ENCODE assay signal across 20 mouse cellular contexts in the genomic region with DNA sequence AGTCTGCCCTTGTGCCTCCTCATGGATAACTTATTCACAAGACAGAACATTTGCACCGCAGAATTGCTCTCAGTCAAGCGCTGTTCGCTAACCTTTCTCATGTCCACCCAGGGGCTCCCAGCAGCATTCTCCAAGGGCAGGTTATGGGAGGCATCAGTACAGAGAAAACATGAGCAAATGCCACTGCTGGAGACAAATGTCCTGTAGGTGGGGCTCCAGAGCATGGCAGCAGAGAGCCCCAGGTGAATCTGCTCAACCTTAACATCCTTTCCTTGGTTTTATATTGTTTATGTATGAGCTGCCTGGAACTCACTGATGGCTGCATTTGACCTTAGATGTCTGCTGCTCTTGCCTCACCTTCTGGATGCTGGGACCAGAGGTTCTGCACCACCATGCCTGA. TPM values are rescaled to one million over a fixed set of nuclear protein-coding genes. Genes with fewer than 3 reads are reported as not detected.
DNase-seq lines count a peak whose midpoint lies in the region; ATAC-seq and TF ChIP-seq lines count a peak whose summit lies in the region.
"Had no signal": no experiment of that assay in that cellular context is flagged by ENCODE, and none has a peak within 500 bp of the region (broad histone marks: within the 10 kb centered on the region; RNA-seq: fewer than 3 reads in every experiment).

No protein-coding gene starts in this region.

- peak; percentile 8 for TF ChIP-seq RAD21 in MEL (IDR thresholded peaks at IDR 0.05; ENCODE audit: low read depth, low read length)

- no peak overlapping the region for H3K4me3 ChIP-seq in intestine, postnatal 0 days (ENCODE audit: low read depth, low read length)
- H3K4me3 ChIP-seq in intestine, embryonic 16.5 days (ENCODE audit: low read length) = no peak overlapping the region
- no peak overlapping the region for H3K4me3 ChIP-seq in lung, adult 2 months (replicated peaks; ENCODE audit: extremely low read depth, low read depth, low read length)
- H3K4me3 ChIP-seq in MEL (ENCODE audit: control insufficient read depth in 1 of 2, insufficient read depth in 1 of 2, low read depth in 2 of 2, low read length in 2 of 2) = no peak overlapping the region
- no peak overlapping the region for H3K4me3 ChIP-seq in small intestine, adult 2 months (ENCODE audit: low read depth, low read length)
- H3K4me3 ChIP-seq: embryonic facial prominence, embryonic 15.5 days; heart, embryonic 10.5 days; limb, embryonic 12.5 days had no signal

- no peak for ATAC-seq in intestine, postnatal 0 days
- ATAC-seq in intestine, embryonic 16.5 days = no peak
- ATAC-seq: activated CD4-positive, CD25-positive, alpha-beta regulatory T cell, adult 4 months; hindbrain, embryonic 16.5 days; midbrain, embryonic 16.5 days had no signal

- WGBS in intestine, postnatal 0 days = 96% methylated on average over 3 of the region's 3 CpGs
- WGBS in intestine, embryonic 16.5 days = 93% methylated on average over 3 of the region's 3 CpGs
- WGBS in lung, adult 2 months = 96% methylated on average over 3 of the region's 3 CpGs
- 96% methylated on average over 3 of the region's 3 CpGs for WGBS in small intestine, adult 2 months

- H3K9me3 ChIP-seq in intestine, postnatal 0 days (ENCODE audit: control insufficient read depth) = no peaks in the 10 kb centered on the region
- no peaks in the 10 kb centered on the region for H3K9me3 ChIP-seq in intestine, embryonic 16.5 days (ENCODE audit: control insufficient read depth, low read length)
- no peaks in the 10 kb centered on the region for H3K9me3 ChIP-seq in MEL (replicated peaks; ENCODE audit: insufficient read depth, low read length)
- H3K9me3 ChIP-seq: embryonic facial prominence, embryonic 15.5 days; heart, embryonic 10.5 days; limb, embryonic 12.5 days had no signal

- DNase-seq in lung, adult 2 months = no peak
- DNase-seq in lung, postnatal 25 days (ENCODE audit: low spot score) = no peak
- DNase-seq in MEL (ENCODE audit: low read depth, low spot score) = no peak
- DNase-seq in T-cell, adult 2 months (ENCODE audit: low spot score) = no peak
- DNase-seq in urinary bladder, adult 18-20 months (ENCODE audit: low spot score in 2 of 2) = no peak
- DNase-seq: adrenal gland, postnatal 14 days; cerebellum, adult 2 months; embryo, embryonic 11 days; gastrocnemius, postnatal 14 days; lung, embryonic 14.5 days had no signal

- TF ChIP-seq CTCF in intestine, postnatal 0 days (IDR thresholded peaks at IDR 0.05; ENCODE audit: low read depth) = peak; percentile 73
- TF ChIP-seq CTCF in lung, adult 2 months (IDR thresholded peaks at IDR 0.05; ENCODE audit: insufficient read depth, low read length) = peak; percentile 40; the same call in 1 of the 2 replicates
- peak; percentile 8 to 41 (median 26); a peak in 3 of 6 replicates for TF ChIP-seq CTCF in MEL (IDR thresholded peaks at IDR 0.05 in 2 of 3, conservative IDR thresholded peaks at IDR 0.05 in 1 of 3; ENCODE audit: control insufficient read depth in 1 of 3, insufficient read depth in 1 of 3, low read depth in 2 of 3, low read length in 3 of 3, poor library complexity in 1 of 3, severe bottlenecking in 1 of 3)
- peak; percentile 42; the same call in 1 of the 2 replicates for TF ChIP-seq CTCF in small intestine, adult 2 months (IDR thresholded peaks at IDR 0.05; ENCODE audit: extremely low read depth, insufficient read length, insufficient replicate concordance, low read depth, low read length)

- peaks cover 54% of the 10 kb centered on the region for H3K36me3 ChIP-seq in intestine, postnatal 0 days (ENCODE audit: control insufficient read depth, insufficient read depth)
- peaks cover 11% of the 10 kb centered on the region for H3K36me3 ChIP-seq in intestine, embryonic 16.5 days (ENCODE audit: control insufficient read depth, insufficient read depth, low read length)
- no peaks in the 10 kb centered on the region for H3K36me3 ChIP-seq in MEL (ENCODE audit: control insufficient read depth in 1 of 2, insufficient read depth in 2 of 2, low read length in 2 of 2)
- peaks cover 44% of the 10 kb centered on the region for H3K36me3 ChIP-seq in small intestine, adult 2 months (ENCODE audit: control insufficient read depth, insufficient read depth, low read length)

- TF ChIP-seq EP300 in MEL (IDR thresholded peaks at IDR 0.05; ENCODE audit: low read depth in 1 of 2, low read length in 2 of 2) = no peak

- no peak overlapping the region for H3K27ac ChIP-seq in intestine, postnatal 0 days (ENCODE audit: low read depth, low read length)
- H3K27ac ChIP-seq in intestine, embryonic 16.5 days (ENCODE audit: low read length) = no peak overlapping the region
- H3K27ac ChIP-seq in MEL (ENCODE audit: control insufficient read depth, low read depth, low read length) = no peak overlapping the region
- H3K27ac ChIP-seq in small intestine, adult 2 months (ENCODE audit: insufficient read depth, low read depth, low read length) = no peak overlapping the region
- H3K27ac ChIP-seq: embryonic facial prominence, embryonic 15.5 days; heart, embryonic 10.5 days; limb, embryonic 12.5 days had no signal

- no peak for TF ChIP-seq POLR2A in lung, adult 2 months (IDR thresholded peaks at IDR 0.05; ENCODE audit: borderline replicate concordance, extremely low read depth, low read depth, low read length)
- TF ChIP-seq POLR2A in MEL (IDR thresholded peaks at IDR 0.05; ENCODE audit: control insufficient read depth in 1 of 2, insufficient read depth in 1 of 2, low read depth in 1 of 2, low read length in 2 of 2, poor library complexity in 1 of 2) = no peak
- no peak for TF ChIP-seq POLR2A in small intestine, adult 2 months (IDR thresholded peaks at IDR 0.05; ENCODE audit: low read depth, low read length)

- no peaks in the 10 kb centered on the region for H3K27me3 ChIP-seq in intestine, postnatal 0 days (replicated peaks; ENCODE audit: control insufficient read depth, insufficient read depth, low read length)
- H3K27me3 ChIP-seq in intestine, embryonic 16.5 days (replicated peaks; ENCODE audit: control insufficient read depth, insufficient read depth, low read length) = no peaks in the 10 kb centered on the region
- no peaks in the 10 kb centered on the region for H3K27me3 ChIP-seq in MEL (ENCODE audit: control insufficient read depth in 1 of 2, insufficient read depth in 2 of 2, low read length in 2 of 2)
- no peaks in the 10 kb centered on the region for H3K27me3 ChIP-seq in small intestine, adult 2 months (ENCODE audit: control insufficient read depth, insufficient read depth, low read length)
- H3K27me3 ChIP-seq: embryonic facial prominence, embryonic 15.5 days had no signal

- no peaks in the 10 kb centered on the region for H3K79me2 ChIP-seq in MEL (ENCODE audit: control insufficient read depth, insufficient read depth, low read length, poor library complexity)

- H3K4me1 ChIP-seq in intestine, postnatal 0 days (replicated peaks; ENCODE audit: control insufficient read depth, insufficient read depth, low read length) = peaks cover 10% of the 10 kb centered on the region
- H3K4me1 ChIP-seq in intestine, embryonic 16.5 days (ENCODE audit: control insufficient read depth, insufficient read depth, low read length) = peaks cover 17% of the 10 kb centered on the region
- H3K4me1 ChIP-seq in lung, adult 2 months (ENCODE audit: control insufficient read depth, insufficient read depth, low read length) = peaks cover 14% of the 10 kb centered on the region
- H3K4me1 ChIP-seq in MEL (ENCODE audit: control insufficient read depth in 1 of 2, insufficient read depth in 2 of 2, low read length in 2 of 2) = no peaks in the 10 kb centered on the region
- peaks cover 6% of the 10 kb centered on the region; the same call in 1 of the 2 replicates for H3K4me1 ChIP-seq in small intestine, adult 2 months (ENCODE audit: control insufficient read depth, insufficient read depth, insufficient read length, low read length)

- no peak overlapping the region for H3K4me2 ChIP-seq in intestine, postnatal 0 days (replicated peaks; ENCODE audit: low read depth)
- H3K4me2 ChIP-seq in intestine, embryonic 16.5 days (ENCODE audit: low read depth, low read length) = no peak overlapping the region
- H3K4me2 ChIP-seq: embryonic facial prominence, embryonic 15.5 days; limb, embryonic 12.5 days; lung, embryonic 14.5 days had no signal

- no peak overlapping the region for H3K9ac ChIP-seq in intestine, postnatal 0 days (ENCODE audit: low read depth, low read length)
- no peak overlapping the region for H3K9ac ChIP-seq in intestine, embryonic 16.5 days (ENCODE audit: low read depth, low read length)
- no peak overlapping the region for H3K9ac ChIP-seq in MEL (ENCODE audit: control insufficient read depth, low read depth, low read length, poor library complexity, severe bottlenecking)
- H3K9ac ChIP-seq: embryonic facial prominence, embryonic 15.5 days; limb, embryonic 12.5 days; lung, embryonic 14.5 days had no signal

TF ChIP-seq in MEL, 35 proteins besides CTCF, POLR2A, EP300 and RAD21:
- TF ChIP-seq TAL1 (IDR thresholded peaks at IDR 0.05; ENCODE audit: low read length) = no peak
- peak; percentile 37; the same call in 1 of the 2 replicates for TF ChIP-seq SMC3 (IDR thresholded peaks at IDR 0.05; ENCODE audit: low read depth, low read length)
- TF ChIP-seq ZKSCAN1 (IDR thresholded peaks at IDR 0.05; ENCODE audit: low read depth, low read length) = no peak
- no peak for TF ChIP-seq GATA1 (IDR thresholded peaks at IDR 0.05; ENCODE audit: low read depth, low read length)
- no peak for TF ChIP-seq USF2 (IDR thresholded peaks at IDR 0.05; ENCODE audit: borderline replicate concordance in 1 of 2, insufficient read depth in 1 of 2, low read depth in 1 of 2, low read length in 2 of 2)
- no peak for TF ChIP-seq E2F4 (IDR thresholded peaks at IDR 0.05; ENCODE audit: borderline replicate concordance, low read depth, low read length)

RNA-seq across cellular contexts. Expression of a gene that starts 34.5 kb away (rescaled TPM):
- not detected in 2 replicates for polyA plus RNA-seq in intestine, postnatal 0 days (2015; fragmentation: Nextera tagmentation; extraction: Ambion mirVana)
- not detected in 2 replicates for polyA plus RNA-seq in intestine, embryonic 16.5 days (2015; fragmentation: Nextera tagmentation; extraction: Ambion mirVana)
- not detected in 2 replicates for polyA plus RNA-seq in lung, adult 2 months (2012; rRNA removed)
- not detected in 2 replicates for total RNA-seq in MEL (2012; rRNA removed)
- not detected for polyA plus RNA-seq in MEL (2012; ENCODE audit: insufficient read depth in 1 of 2, insufficient read length in 2 of 2, low read depth in 1 of 2, low replicate concordance in 2 of 2, missing spikeins in 1 of 2)
- polyA plus RNA-seq in small intestine, adult 2 months (2012; rRNA removed) = not detected in 2 replicates
- total RNA-seq: adrenal gland, postnatal 14 days; gastrocnemius, postnatal 14 days; megakaryocyte progenitor cell, adult 5-6 weeks had no signal
- polyA plus RNA-seq: activated CD4-positive, CD25-positive, alpha-beta regulatory T cell, adult 4 months; limb, embryonic 12.5 days; midbrain, embryonic 16.5 days had no signal
